Mouse (Mus musculus): ENCODE data around the gene Gm37240.

DNA sequence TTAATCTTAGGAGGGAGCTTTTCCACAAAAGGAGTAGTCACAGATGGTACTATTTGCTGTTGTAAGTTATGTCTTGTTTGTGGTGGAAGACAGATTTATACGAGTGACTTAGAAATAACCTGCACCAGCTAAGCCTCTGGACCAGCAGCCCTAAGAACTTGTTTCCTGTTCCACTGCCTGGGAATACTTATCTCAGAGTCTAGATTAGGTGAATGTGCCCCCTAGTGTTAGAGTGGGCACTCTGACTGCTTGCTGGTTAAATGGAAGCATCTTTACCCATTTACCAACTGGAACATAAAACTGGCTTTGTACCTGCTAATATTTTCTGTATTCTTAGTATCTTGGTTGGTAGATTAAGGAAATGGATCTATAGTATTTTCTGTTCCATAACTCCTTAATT lies 997.7 kb downstream of the Gm37240 start:
- TF ChIP-seq POLR2A (IDR thresholded peaks at IDR 0.05; ENCODE audit: borderline replicate concordance, low read depth, low read length) (no peak), CTCF (IDR thresholded peaks at IDR 0.05; ENCODE audit: low read depth, low read length) (no peak)

Data from bone marrow macrophage, adult 2 months (primary cell).